Mouse (Mus musculus): Measurements from ENCODE around the gene Agbl4. TPM values are rescaled to one million over a fixed set of nuclear protein-coding genes. Genes with fewer than 3 reads are reported as not detected.

Agbl4 gene
- polyA plus RNA-seq, 1 experiment from 2014 or later: 1.9 TPM

GRCm38 (mm10) chr4:111001641-111002040 is 604.2 kb downstream of the Agbl4 start:
- ATAC-seq (replicated peaks): no peak
- Histone ChIP-seq H3K27ac (replicated peaks) (no peak overlapping the region), H3K9me3 (no peaks in the 10 kb centered on the region), H3K4me1 (no peaks in the 10 kb centered on the region), H3K36me3 (no peaks in the 10 kb centered on the region), H3K4me2 (replicated peaks) (no peak overlapping the region), H3K27me3 (no peaks in the 10 kb centered on the region), H3K4me3 (no peak overlapping the region), H3K9ac (replicated peaks) (no peak overlapping the region)
- 98% methylated on average over 2 of the region's 2 CpGs for WGBS

GRCm38 (mm10) chr4:111004719-111005479 is 607.4 kb downstream of the Agbl4 start:
- no peak overlapping the region for H3K27ac ChIP-seq (replicated peaks)

GRCm38 (mm10) chr4:111019376-111019775 is 621.9 kb downstream of the Agbl4 start:
- no peaks in the 10 kb centered on the region for H3K9me3 ChIP-seq
- H3K9ac ChIP-seq (replicated peaks): no peak overlapping the region
- H3K27ac ChIP-seq (replicated peaks): no peak overlapping the region
- H3K4me1 ChIP-seq: no peaks in the 10 kb centered on the region
- no peaks in the 10 kb centered on the region for H3K27me3 ChIP-seq
- no peaks in the 10 kb centered on the region for H3K36me3 ChIP-seq
- 92% methylated on average over 4 of the region's 4 CpGs for WGBS
- ATAC-seq (replicated peaks): no peak
- no peak overlapping the region for H3K4me3 ChIP-seq
- H3K4me2 ChIP-seq (replicated peaks): no peak overlapping the region

More at GRCm38 (mm10) chr4:111004719-111005479, 607.4 kb downstream of the Agbl4 start:
- no peaks in the 10 kb centered on the region for H3K36me3 ChIP-seq
- no peak overlapping the region for H3K9ac ChIP-seq (replicated peaks)
- H3K4me1 ChIP-seq: no peaks in the 10 kb centered on the region
- no peaks in the 10 kb centered on the region for H3K27me3 ChIP-seq
- no peaks in the 10 kb centered on the region for H3K9me3 ChIP-seq
- ATAC-seq (replicated peaks): peak; percentile 68
- H3K4me2 ChIP-seq (replicated peaks): no peak overlapping the region
- WGBS: 8% methylated on average over 1 of the region's 1 CpGs
- H3K4me3 ChIP-seq: no peak overlapping the region

GRCm38 (mm10) chr4:111067330-111067729 is 669.9 kb downstream of the Agbl4 start:
- H3K4me1 ChIP-seq: no peaks in the 10 kb centered on the region
- no peak for ATAC-seq (replicated peaks)
- no peak overlapping the region for H3K9ac ChIP-seq (replicated peaks)
- no peaks in the 10 kb centered on the region for H3K27me3 ChIP-seq
- H3K4me2 ChIP-seq (replicated peaks): no peak overlapping the region
- H3K36me3 ChIP-seq: no peaks in the 10 kb centered on the region
- H3K9me3 ChIP-seq: no peaks in the 10 kb centered on the region
- no peak overlapping the region for H3K27ac ChIP-seq (replicated peaks)
- 96% methylated on average over 3 of the region's 3 CpGs for WGBS
- H3K4me3 ChIP-seq: no peak overlapping the region

- Histone ChIP-seq H3K9me3 (no peaks in the 10 kb centered on the region), H3K4me2 (replicated peaks) (no peak overlapping the region)
- ATAC-seq (replicated peaks): no peak
These were observed 676.5 kb downstream of the Agbl4 start for GRCm38 (mm10) chr4:111073738-111074497.

GRCm38 (mm10) chr4:111074701-111075154 is 677.3 kb downstream of the Agbl4 start:
- Histone ChIP-seq H3K9me3 (no peaks in the 10 kb centered on the region), H3K4me2 (replicated peaks) (no peak overlapping the region), H3K27me3 (no peaks in the 10 kb centered on the region), H3K4me1 (no peaks in the 10 kb centered on the region), H3K9ac (replicated peaks) (no peak overlapping the region), H3K36me3 (no peaks in the 10 kb centered on the region), H3K4me3 (no peak overlapping the region), H3K27ac (replicated peaks) (no peak overlapping the region)
- ATAC-seq (replicated peaks): peak; percentile 46
- WGBS: 65% methylated on average over 6 of the region's 6 CpGs

More at GRCm38 (mm10) chr4:111073738-111074497, 676.5 kb downstream of the Agbl4 start:
- no peaks in the 10 kb centered on the region for H3K4me1 ChIP-seq
- WGBS: 72% methylated on average over 6 of the region's 7 CpGs
- H3K36me3 ChIP-seq: no peaks in the 10 kb centered on the region
- no peak overlapping the region for H3K27ac ChIP-seq (replicated peaks)
- H3K4me3 ChIP-seq: no peak overlapping the region
- H3K9ac ChIP-seq (replicated peaks): no peak overlapping the region
- no peaks in the 10 kb centered on the region for H3K27me3 ChIP-seq

- no peak overlapping the region for H3K4me3 ChIP-seq
- H3K27me3 ChIP-seq: no peaks in the 10 kb centered on the region
- H3K4me1 ChIP-seq: no peaks in the 10 kb centered on the region
- H3K36me3 ChIP-seq: no peaks in the 10 kb centered on the region
- no peak overlapping the region for H3K27ac ChIP-seq (replicated peaks)
- no peak for ATAC-seq (replicated peaks)
- H3K4me2 ChIP-seq (replicated peaks): no peak overlapping the region
- no peak overlapping the region for H3K9ac ChIP-seq (replicated peaks)
- H3K9me3 ChIP-seq: no peaks in the 10 kb centered on the region
- WGBS: 91% methylated on average over 3 of the region's 3 CpGs
These were observed 680.3 kb downstream of the Agbl4 start for GRCm38 (mm10) chr4:111077810-111078209.

- H3K36me3 ChIP-seq: no peaks in the 10 kb centered on the region
- ATAC-seq (replicated peaks): no peak
- no peaks in the 10 kb centered on the region for H3K27me3 ChIP-seq
- H3K4me3 ChIP-seq: no peak overlapping the region
- H3K9me3 ChIP-seq: no peaks in the 10 kb centered on the region
- no peaks in the 10 kb centered on the region for H3K4me1 ChIP-seq
- H3K9ac ChIP-seq (replicated peaks): no peak overlapping the region
- H3K4me2 ChIP-seq (replicated peaks): no peak overlapping the region
- 98% methylated on average over 1 of the region's 1 CpGs for whole genome bisulfite sequencing
- H3K27ac ChIP-seq (replicated peaks): no peak overlapping the region
These were observed 687.9 kb downstream of the Agbl4 start for GRCm38 (mm10) chr4:111085330-111085729.

- ATAC-seq (replicated peaks): no peak
- 78% methylated on average over 3 of the region's 3 CpGs for WGBS
- H3K9ac ChIP-seq (replicated peaks): no peak overlapping the region
These were observed 739.0 kb downstream of the Agbl4 start for GRCm38 (mm10) chr4:111136217-111137147.

GRCm38 (mm10) chr4:111147748-111148147 is 750.3 kb downstream of the Agbl4 start:
- H3K4me2 ChIP-seq (replicated peaks): no peak overlapping the region
- no peak overlapping the region for H3K27ac ChIP-seq (replicated peaks)
- no peak overlapping the region for H3K9ac ChIP-seq (replicated peaks)
- 93% methylated on average over 1 of the region's 1 CpGs for WGBS
- H3K9me3 ChIP-seq: no peaks in the 10 kb centered on the region
- no peaks in the 10 kb centered on the region for H3K36me3 ChIP-seq
- ATAC-seq (replicated peaks): no peak
- no peak overlapping the region for H3K4me3 ChIP-seq
- H3K27me3 ChIP-seq: no peaks in the 10 kb centered on the region
- no peaks in the 10 kb centered on the region for H3K4me1 ChIP-seq

More at GRCm38 (mm10) chr4:111136217-111137147, 739.0 kb downstream of the Agbl4 start:
- Histone ChIP-seq H3K27me3 (no peaks in the 10 kb centered on the region), H3K4me1 (no peaks in the 10 kb centered on the region), H3K4me2 (replicated peaks) (no peak overlapping the region), H3K36me3 (no peaks in the 10 kb centered on the region), H3K4me3 (no peak overlapping the region), H3K9me3 (no peaks in the 10 kb centered on the region), H3K27ac (replicated peaks) (no peak overlapping the region)

- no peak for ATAC-seq (replicated peaks)
- WGBS: 75% methylated on average over 1 of the region's 1 CpGs
These were observed 758.4 kb downstream of the Agbl4 start for GRCm38 (mm10) chr4:111155859-111156258.

More at GRCm38 (mm10) chr4:111155859-111156258, 758.4 kb downstream of the Agbl4 start:
- Histone ChIP-seq H3K36me3 (no peaks in the 10 kb centered on the region), H3K27ac (replicated peaks) (no peak overlapping the region), H3K4me3 (no peak overlapping the region), H3K27me3 (no peaks in the 10 kb centered on the region), H3K9me3 (no peaks in the 10 kb centered on the region), H3K4me1 (no peaks in the 10 kb centered on the region), H3K9ac (replicated peaks) (no peak overlapping the region), H3K4me2 (replicated peaks) (no peak overlapping the region)

All from forebrain, embryonic 15.5 days (tissue).